Mouse (Mus musculus): ENCODE measurements around the gene Arhgap10. TPM values are rescaled to one million over a fixed set of nuclear protein-coding genes. Genes with fewer than 3 reads are reported as not detected.

The Arhgap10 gene
- polyA plus RNA-seq, 1 experiment from 2014 or later, result 3.8 TPM

DNA sequence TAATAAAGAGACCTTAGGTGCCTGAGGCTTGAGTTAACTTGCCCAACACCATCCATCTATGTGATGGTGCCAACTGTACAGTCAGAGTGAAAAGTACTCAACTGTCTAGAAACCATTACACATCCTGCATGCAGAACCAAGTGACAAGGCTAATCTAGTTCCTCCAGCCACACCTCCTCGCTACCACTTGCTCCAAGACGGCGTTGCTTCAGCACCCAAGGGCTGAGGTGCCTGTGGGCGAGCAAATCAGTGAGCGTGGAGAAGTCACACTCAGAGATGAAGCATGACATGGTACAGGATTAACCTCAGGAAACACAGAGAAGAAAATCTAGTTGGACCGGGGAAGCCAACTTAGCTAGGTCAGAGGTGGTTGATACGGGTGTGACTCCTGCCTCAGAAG lies 8.7 kb downstream of the Arhgap10 start:
- H3K4me2 ChIP-seq (ENCODE audit: low read depth, low read length), result no peak overlapping the region
- no peak overlapping the region for H3K4me3 ChIP-seq (ENCODE audit: low read depth, low read length)
- no peak overlapping the region for H3K27ac ChIP-seq (ENCODE audit: low read depth, low read length)
- no peak overlapping the region for H3K9ac ChIP-seq (replicated peaks; ENCODE audit: low read depth, low read length)
- no peaks in the 10 kb centered on the region for H3K9me3 ChIP-seq (ENCODE audit: control insufficient read depth, low read length)
- H3K4me1 ChIP-seq (ENCODE audit: control insufficient read depth, insufficient read depth, low read length), result no peaks in the 10 kb centered on the region
- ATAC-seq (ENCODE audit: low read depth), result no peak
- 96% methylated on average over 7 of the region's 7 CpGs for whole genome bisulfite sequencing
- H3K36me3 ChIP-seq (ENCODE audit: control insufficient read depth, insufficient read depth, low read length), result no peaks in the 10 kb centered on the region
- no peaks in the 10 kb centered on the region for H3K27me3 ChIP-seq (ENCODE audit: control insufficient read depth, insufficient read depth, low read length)

DNA sequence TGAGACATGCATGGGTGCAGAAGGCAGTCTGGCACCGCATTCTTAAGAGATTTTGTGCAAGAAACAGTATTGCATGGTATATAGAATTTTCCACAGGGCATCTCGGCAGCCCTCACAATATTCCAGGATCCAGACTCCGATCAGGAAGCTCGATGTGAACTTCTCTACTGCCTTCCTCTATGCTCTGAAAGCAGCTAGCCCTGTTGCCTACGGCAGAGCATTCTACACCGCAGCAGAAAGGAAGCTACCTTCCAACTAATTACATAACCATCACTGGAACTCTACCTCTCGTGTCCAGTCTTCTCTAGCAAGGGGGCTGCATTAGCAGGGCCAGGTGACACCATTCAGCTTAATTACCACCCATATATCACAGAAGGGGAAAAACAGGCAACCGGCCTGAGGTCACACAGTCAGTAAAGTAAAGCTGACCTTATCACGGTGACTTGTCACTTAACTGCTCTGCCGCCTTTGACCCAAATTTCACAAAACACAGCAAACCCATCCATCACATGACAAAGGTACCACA lies 10.2 kb downstream of the Arhgap10 start:
- no peaks in the 10 kb centered on the region for H3K9me3 ChIP-seq (ENCODE audit: control insufficient read depth, low read length)
- ATAC-seq (ENCODE audit: low read depth), result no peak

DNA sequence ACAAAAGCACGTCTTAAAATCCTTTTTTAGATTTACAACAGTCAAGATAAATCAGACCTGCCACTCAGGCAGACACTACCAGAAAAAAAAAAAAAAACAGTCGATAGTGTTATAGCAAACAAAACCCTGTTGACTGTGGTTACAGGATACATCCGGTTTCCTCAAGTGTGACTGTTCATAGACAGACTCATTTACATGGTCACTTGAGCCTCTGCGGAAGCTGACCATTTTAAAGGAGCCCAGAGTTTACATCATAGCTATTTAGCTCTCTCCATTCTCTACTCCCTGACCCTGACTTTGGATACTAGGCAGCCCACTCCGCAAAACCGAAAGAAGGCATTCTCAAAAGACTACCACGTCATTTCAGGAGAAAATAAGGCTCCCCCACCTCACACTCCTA lies 11.2 kb downstream of the Arhgap10 start:
- 82% methylated on average over 7 of the region's 7 CpGs for WGBS
- no peaks in the 10 kb centered on the region for H3K36me3 ChIP-seq (ENCODE audit: control insufficient read depth, insufficient read depth, low read length)
- no peaks in the 10 kb centered on the region for H3K9me3 ChIP-seq (ENCODE audit: control insufficient read depth, low read length)
- H3K27ac ChIP-seq (ENCODE audit: low read depth, low read length), result no peak overlapping the region
- no peak overlapping the region for H3K4me2 ChIP-seq (ENCODE audit: low read depth, low read length)
- no peak for ATAC-seq (ENCODE audit: low read depth)
- H3K27me3 ChIP-seq (ENCODE audit: control insufficient read depth, insufficient read depth, low read length), result no peaks in the 10 kb centered on the region
- no peak overlapping the region for H3K4me3 ChIP-seq (ENCODE audit: low read depth, low read length)
- H3K9ac ChIP-seq (replicated peaks; ENCODE audit: low read depth, low read length), result no peak overlapping the region
- H3K4me1 ChIP-seq (ENCODE audit: control insufficient read depth, insufficient read depth, low read length), result no peaks in the 10 kb centered on the region

More for the DNA sequence above, 10.2 kb downstream of the Arhgap10 start:
- WGBS, result 63% methylated on average over 10 of the region's 10 CpGs
- Histone ChIP-seq H3K27me3 (ENCODE audit: control insufficient read depth, insufficient read depth, low read length) (no peaks in the 10 kb centered on the region), H3K4me1 (ENCODE audit: control insufficient read depth, insufficient read depth, low read length) (no peaks in the 10 kb centered on the region), H3K27ac (ENCODE audit: low read depth, low read length) (no peak overlapping the region), H3K9ac (replicated peaks; ENCODE audit: low read depth, low read length) (no peak overlapping the region), H3K4me3 (ENCODE audit: low read depth, low read length) (no peak overlapping the region), H3K4me2 (ENCODE audit: low read depth, low read length) (no peak overlapping the region), H3K36me3 (ENCODE audit: control insufficient read depth, insufficient read depth, low read length) (no peaks in the 10 kb centered on the region)

DNA sequence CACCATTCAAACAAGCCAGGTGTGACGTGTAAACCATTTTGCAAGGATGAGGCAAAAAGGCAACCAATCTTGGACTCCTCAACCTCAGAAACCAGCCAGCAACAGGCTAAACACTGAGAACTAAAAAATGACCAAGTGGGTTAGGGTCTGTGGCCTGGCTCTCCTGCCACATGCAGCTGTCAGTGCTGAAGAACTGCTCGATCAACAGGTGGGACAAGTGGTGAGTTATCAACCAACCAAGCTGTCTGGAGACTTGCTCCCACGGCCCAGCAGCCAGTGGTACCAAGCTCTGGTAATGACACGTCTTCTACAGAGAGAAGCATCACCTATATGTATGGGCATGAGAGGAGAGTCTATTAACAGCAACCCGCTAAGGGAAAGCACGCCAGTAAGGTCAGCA lies 15.2 kb downstream of the Arhgap10 start:
- Histone ChIP-seq H3K4me1 (ENCODE audit: control insufficient read depth, insufficient read depth, low read length) (no peaks in the 10 kb centered on the region), H3K27me3 (ENCODE audit: control insufficient read depth, insufficient read depth, low read length) (no peaks in the 10 kb centered on the region), H3K4me2 (ENCODE audit: low read depth, low read length) (no peak overlapping the region), H3K9ac (replicated peaks; ENCODE audit: low read depth, low read length) (no peak overlapping the region), H3K27ac (ENCODE audit: low read depth, low read length) (no peak overlapping the region), H3K4me3 (ENCODE audit: low read depth, low read length) (no peak overlapping the region), H3K36me3 (ENCODE audit: control insufficient read depth, insufficient read depth, low read length) (no peaks in the 10 kb centered on the region), H3K9me3 (ENCODE audit: control insufficient read depth, low read length) (no peaks in the 10 kb centered on the region)
- ATAC-seq (ENCODE audit: low read depth), result no peak
- 94% methylated on average over 6 of the region's 6 CpGs for WGBS

DNA sequence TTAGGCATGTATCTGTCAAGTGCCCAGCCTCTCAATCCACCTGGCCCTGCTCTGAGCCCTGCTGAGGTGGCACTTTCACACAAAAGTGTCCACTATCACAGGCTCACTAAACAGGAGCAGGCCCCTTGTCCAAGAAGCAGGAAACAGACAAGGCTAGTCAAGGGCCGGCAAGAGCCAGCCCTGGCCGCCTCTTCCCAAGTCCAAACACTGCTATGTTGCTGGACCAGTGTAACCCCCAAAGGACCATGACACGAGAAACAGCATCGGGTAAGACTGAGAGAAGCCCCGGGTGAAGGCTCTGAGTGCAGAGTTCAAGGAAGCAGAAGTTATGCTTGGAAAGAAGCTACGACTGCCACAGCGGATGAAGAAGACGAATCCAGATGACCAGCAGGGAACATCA lies 16.6 kb downstream of the Arhgap10 start:
- WGBS, result 90% methylated on average over 8 of the region's 8 CpGs
- Histone ChIP-seq H3K9me3 (ENCODE audit: control insufficient read depth, low read length) (no peaks in the 10 kb centered on the region), H3K27ac (ENCODE audit: low read depth, low read length) (no peak overlapping the region), H3K36me3 (ENCODE audit: control insufficient read depth, insufficient read depth, low read length) (no peaks in the 10 kb centered on the region), H3K27me3 (ENCODE audit: control insufficient read depth, insufficient read depth, low read length) (no peaks in the 10 kb centered on the region), H3K4me2 (ENCODE audit: low read depth, low read length) (no peak overlapping the region), H3K9ac (replicated peaks; ENCODE audit: low read depth, low read length) (no peak overlapping the region), H3K4me3 (ENCODE audit: low read depth, low read length) (no peak overlapping the region), H3K4me1 (ENCODE audit: control insufficient read depth, insufficient read depth, low read length) (no peaks in the 10 kb centered on the region)
- no peak for ATAC-seq (ENCODE audit: low read depth)

DNA sequence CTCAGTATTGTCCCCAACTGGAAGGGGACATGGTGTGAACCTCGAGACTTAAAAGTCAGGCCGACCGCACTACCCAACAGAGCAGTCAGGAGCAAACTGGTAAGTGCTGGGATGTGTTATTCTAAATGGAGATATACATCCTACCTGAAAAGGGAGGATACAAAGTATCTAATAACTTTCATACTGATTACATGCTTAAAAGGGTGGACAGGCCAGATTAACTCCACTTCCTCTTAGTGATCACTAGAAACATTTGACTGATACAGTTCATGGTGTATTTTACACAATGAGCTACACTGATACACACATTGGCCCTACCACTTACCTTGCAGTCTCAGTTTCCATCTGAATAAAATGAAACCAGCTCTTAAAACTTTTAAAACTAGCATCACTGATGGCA lies 17.5 kb downstream of the Arhgap10 start:
- Histone ChIP-seq H3K4me1 (ENCODE audit: control insufficient read depth, insufficient read depth, low read length) (no peaks in the 10 kb centered on the region), H3K9ac (replicated peaks; ENCODE audit: low read depth, low read length) (no peak overlapping the region), H3K27ac (ENCODE audit: low read depth, low read length) (no peak overlapping the region), H3K4me3 (ENCODE audit: low read depth, low read length) (no peak overlapping the region), H3K36me3 (ENCODE audit: control insufficient read depth, insufficient read depth, low read length) (no peaks in the 10 kb centered on the region), H3K27me3 (ENCODE audit: control insufficient read depth, insufficient read depth, low read length) (no peaks in the 10 kb centered on the region), H3K4me2 (ENCODE audit: low read depth, low read length) (no peak overlapping the region), H3K9me3 (ENCODE audit: control insufficient read depth, low read length) (no peaks in the 10 kb centered on the region)
- 96% methylated on average over 3 of the region's 3 CpGs for WGBS
- ATAC-seq (ENCODE audit: low read depth), result no peak

DNA sequence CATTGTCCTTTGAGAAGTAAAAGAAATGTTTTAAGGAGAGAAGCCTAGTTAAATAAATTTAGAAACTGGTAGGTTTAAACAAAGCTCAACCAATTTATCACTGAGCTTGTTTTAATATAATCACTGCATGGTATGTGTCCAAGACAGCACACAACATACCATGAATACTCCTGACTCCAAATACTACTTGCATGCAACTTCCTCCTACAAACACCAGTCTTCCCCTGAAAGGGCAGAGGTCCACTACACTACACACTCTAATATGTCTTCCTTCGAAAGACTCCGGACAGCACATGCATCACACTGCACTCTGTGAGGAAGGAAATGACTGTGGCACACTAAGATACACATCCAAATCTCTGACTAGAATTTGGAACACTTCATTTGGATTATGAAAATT lies 20.3 kb downstream of the Arhgap10 start:
- H3K27ac ChIP-seq (ENCODE audit: low read depth, low read length), result no peak overlapping the region
- 85% methylated on average over 2 of the region's 2 CpGs for WGBS
- H3K4me3 ChIP-seq (ENCODE audit: low read depth, low read length), result no peak overlapping the region
- H3K9me3 ChIP-seq (ENCODE audit: control insufficient read depth, low read length), result no peaks in the 10 kb centered on the region
- H3K36me3 ChIP-seq (ENCODE audit: control insufficient read depth, insufficient read depth, low read length), result no peaks in the 10 kb centered on the region
- H3K9ac ChIP-seq (replicated peaks; ENCODE audit: low read depth, low read length), result no peak overlapping the region
- no peak overlapping the region for H3K4me2 ChIP-seq (ENCODE audit: low read depth, low read length)
- H3K27me3 ChIP-seq (ENCODE audit: control insufficient read depth, insufficient read depth, low read length), result no peaks in the 10 kb centered on the region
- ATAC-seq (ENCODE audit: low read depth), result no peak
- H3K4me1 ChIP-seq (ENCODE audit: control insufficient read depth, insufficient read depth, low read length), result no peaks in the 10 kb centered on the region

DNA sequence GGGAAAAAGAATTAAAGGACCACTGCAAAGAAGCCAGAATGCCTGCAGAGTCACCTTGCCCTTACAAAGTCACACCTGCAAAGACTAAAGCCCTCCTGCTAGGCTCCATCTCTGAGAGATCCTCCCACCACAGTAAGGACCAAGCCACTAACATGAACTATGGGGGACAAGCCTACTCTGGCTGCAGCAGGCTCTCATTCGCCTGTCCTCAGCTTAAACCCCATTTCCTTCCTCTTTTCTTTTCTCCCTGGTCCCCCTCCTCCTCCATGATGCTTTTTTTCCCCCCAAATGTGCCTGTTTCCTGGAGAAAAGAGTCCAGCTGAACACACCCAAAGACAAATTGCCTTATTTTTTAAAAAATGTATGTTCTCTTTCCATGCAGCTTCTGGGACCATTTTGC lies 21.5 kb downstream of the Arhgap10 start:
- no peak overlapping the region for H3K4me3 ChIP-seq (ENCODE audit: low read depth, low read length)
- no peaks in the 10 kb centered on the region for H3K4me1 ChIP-seq (ENCODE audit: control insufficient read depth, insufficient read depth, low read length)
- ATAC-seq (ENCODE audit: low read depth), result no peak
- no peak overlapping the region for H3K4me2 ChIP-seq (ENCODE audit: low read depth, low read length)
- no peaks in the 10 kb centered on the region for H3K9me3 ChIP-seq (ENCODE audit: control insufficient read depth, low read length)
- 92% methylated on average over 1 of the region's 1 CpGs for WGBS
- H3K27me3 ChIP-seq (ENCODE audit: control insufficient read depth, insufficient read depth, low read length), result no peaks in the 10 kb centered on the region
- no peaks in the 10 kb centered on the region for H3K36me3 ChIP-seq (ENCODE audit: control insufficient read depth, insufficient read depth, low read length)
- H3K9ac ChIP-seq (replicated peaks; ENCODE audit: low read depth, low read length), result no peak overlapping the region
- no peak overlapping the region for H3K27ac ChIP-seq (ENCODE audit: low read depth, low read length)

DNA sequence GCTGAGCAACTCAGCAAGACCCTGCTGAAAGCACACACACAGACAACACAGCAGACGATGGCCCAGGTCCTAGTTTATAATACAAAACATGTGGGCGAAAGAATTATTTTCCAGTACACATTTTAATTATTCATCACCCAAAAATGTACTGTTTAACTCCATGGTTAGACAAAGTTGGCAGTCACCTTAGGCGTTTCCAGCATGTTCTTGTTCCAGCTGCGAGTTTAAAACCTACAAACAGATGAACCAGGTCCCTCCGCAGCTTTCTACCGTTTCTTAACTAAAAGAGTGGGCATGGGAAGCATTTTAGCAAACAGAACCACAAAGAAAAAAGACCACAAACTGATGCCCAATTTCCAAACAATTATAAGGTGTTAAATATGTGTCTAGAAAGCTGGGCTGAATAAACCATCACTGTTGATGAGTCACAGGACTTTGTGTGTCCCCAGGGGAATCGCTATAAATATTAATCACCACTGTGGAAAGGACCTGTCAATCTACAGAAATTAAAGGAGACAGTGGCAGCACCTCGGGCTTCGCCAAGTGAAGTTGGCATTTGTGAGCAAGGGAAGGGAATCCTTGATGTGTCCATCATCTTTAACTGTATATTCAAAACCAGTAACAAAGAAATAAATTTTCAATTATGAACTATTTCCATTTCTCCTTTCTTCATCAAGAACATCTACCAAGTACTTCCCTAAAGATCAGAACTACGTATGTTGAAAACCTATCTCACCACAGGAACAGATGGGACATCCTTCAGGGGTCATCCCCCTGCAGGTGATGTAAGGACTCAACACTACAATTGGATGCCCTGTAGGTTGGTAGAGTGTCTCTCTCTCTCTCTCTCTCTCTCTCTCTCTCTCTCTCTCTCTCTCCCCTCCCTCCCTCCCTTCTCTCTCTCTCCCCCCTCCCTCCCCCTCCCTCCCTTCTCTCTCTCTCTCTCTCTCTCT lies 23.1 kb downstream of the Arhgap10 start:
- Histone ChIP-seq H3K4me3 (ENCODE audit: low read depth, low read length) (no peak overlapping the region), H3K4me2 (ENCODE audit: low read depth, low read length) (no peak overlapping the region), H3K36me3 (ENCODE audit: control insufficient read depth, insufficient read depth, low read length) (no peaks in the 10 kb centered on the region), H3K27ac (ENCODE audit: low read depth, low read length) (no peak overlapping the region), H3K9ac (replicated peaks; ENCODE audit: low read depth, low read length) (no peak overlapping the region), H3K9me3 (ENCODE audit: control insufficient read depth, low read length) (no peaks in the 10 kb centered on the region), H3K4me1 (ENCODE audit: control insufficient read depth, insufficient read depth, low read length) (no peaks in the 10 kb centered on the region), H3K27me3 (ENCODE audit: control insufficient read depth, insufficient read depth, low read length) (no peaks in the 10 kb centered on the region)
- no peak for ATAC-seq (ENCODE audit: low read depth)
- WGBS, result 89% methylated on average over 10 of the region's 10 CpGs
